In the genomic region with DNA sequence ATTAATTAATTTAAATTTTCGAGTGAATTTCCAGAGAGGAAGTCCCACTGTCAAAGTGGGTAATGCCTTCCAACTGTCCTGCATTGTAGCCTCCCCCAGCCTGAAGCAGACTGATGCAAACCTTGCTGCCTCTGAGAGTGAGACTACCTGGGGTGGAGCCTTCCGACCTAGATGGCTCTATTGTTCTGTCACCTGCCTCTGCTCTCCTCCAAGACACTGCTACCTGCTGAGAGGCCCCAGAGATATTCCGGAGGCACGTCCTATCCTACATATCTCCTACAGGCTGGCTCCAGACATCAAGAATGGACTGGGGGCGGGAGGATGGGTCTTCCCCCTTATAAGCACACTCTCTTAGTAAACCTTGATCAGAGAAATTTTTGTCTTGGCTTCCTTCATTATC, we compare ENCODE assay signal across 27 mouse cellular contexts.
"Had no signal": no experiment of that assay in that cellular context is flagged by ENCODE, and none has a peak within 500 bp of the region (broad histone marks: within the 10 kb centered on the region; RNA-seq: fewer than 3 reads in every experiment).

No protein-coding gene starts in this region.

- DNase-seq: gastrocnemius, adult 2 months; gastrocnemius, postnatal 10 days; gastrocnemius, postnatal 25 days; heart, adult 18-20 months; heart, postnatal 14 days; heart, postnatal 36 days; kidney, adult 18-20 months; kidney, adult 8-10 months; kidney, postnatal 14 days; kidney, postnatal 36 days; layer of hippocampus, adult 9-11 months; liver; liver, embryonic 13.5 days had no signal

- H3K9me3 ChIP-seq: heart, embryonic 13.5 days; heart, embryonic 15.5 days; hindbrain, embryonic 13.5 days; hindbrain, embryonic 15.5 days; kidney, embryonic 15.5 days; limb, embryonic 10.5 days; liver, embryonic 13.5 days; liver, embryonic 15.5 days had no signal

- H3K27ac ChIP-seq: gastrocnemius, adult 2 months; heart, embryonic 13.5 days; heart, embryonic 15.5 days; hindbrain, embryonic 13.5 days; hindbrain, embryonic 15.5 days; hindbrain, postnatal 0 days; kidney, embryonic 15.5 days; kidney, postnatal 0 days; left cerebral cortex, adult 2 months; limb, embryonic 10.5 days; limb, embryonic 12.5 days; liver, embryonic 13.5 days; liver, embryonic 15.5 days had no signal

- ATAC-seq: hindbrain, postnatal 0 days; intestine, postnatal 0 days had no signal

- H3K4me2 ChIP-seq: heart, embryonic 11.5 days; heart, embryonic 13.5 days; heart, embryonic 15.5 days; hindbrain, embryonic 13.5 days; hindbrain, embryonic 15.5 days; kidney, embryonic 15.5 days; limb, embryonic 12.5 days; liver, embryonic 11.5 days; liver, embryonic 13.5 days; liver, embryonic 15.5 days had no signal

- H3K4me3 ChIP-seq: gastrocnemius, adult 2 months; heart, embryonic 13.5 days; heart, embryonic 15.5 days; hindbrain, embryonic 13.5 days; hindbrain, embryonic 15.5 days; kidney, embryonic 15.5 days; left cerebral cortex, adult 2 months; limb, embryonic 10.5 days; limb, embryonic 12.5 days; liver, embryonic 13.5 days; liver, embryonic 15.5 days had no signal

- H3K4me1 ChIP-seq: heart, embryonic 13.5 days; heart, embryonic 15.5 days; hindbrain, embryonic 15.5 days; kidney, embryonic 15.5 days had no signal

- H3K9ac ChIP-seq: heart, embryonic 13.5 days; heart, embryonic 15.5 days; hindbrain, embryonic 13.5 days; hindbrain, embryonic 15.5 days; kidney, embryonic 15.5 days; limb, embryonic 12.5 days; liver, embryonic 13.5 days; liver, embryonic 15.5 days had no signal

- H3K27me3 ChIP-seq: heart, embryonic 13.5 days; heart, embryonic 15.5 days; hindbrain, embryonic 13.5 days; hindbrain, embryonic 15.5 days; kidney, embryonic 15.5 days; limb, embryonic 12.5 days; liver, embryonic 13.5 days; liver, embryonic 15.5 days had no signal
